Mouse (Mus musculus): ENCODE data around the gene Olfml3. TPM values are rescaled to one million over a fixed set of nuclear protein-coding genes. Genes with fewer than 3 reads are reported as not detected.

Gene Olfml3
- polyA plus RNA-seq, 1 experiment from 2014 or later, result 5.6 TPM

DNA sequence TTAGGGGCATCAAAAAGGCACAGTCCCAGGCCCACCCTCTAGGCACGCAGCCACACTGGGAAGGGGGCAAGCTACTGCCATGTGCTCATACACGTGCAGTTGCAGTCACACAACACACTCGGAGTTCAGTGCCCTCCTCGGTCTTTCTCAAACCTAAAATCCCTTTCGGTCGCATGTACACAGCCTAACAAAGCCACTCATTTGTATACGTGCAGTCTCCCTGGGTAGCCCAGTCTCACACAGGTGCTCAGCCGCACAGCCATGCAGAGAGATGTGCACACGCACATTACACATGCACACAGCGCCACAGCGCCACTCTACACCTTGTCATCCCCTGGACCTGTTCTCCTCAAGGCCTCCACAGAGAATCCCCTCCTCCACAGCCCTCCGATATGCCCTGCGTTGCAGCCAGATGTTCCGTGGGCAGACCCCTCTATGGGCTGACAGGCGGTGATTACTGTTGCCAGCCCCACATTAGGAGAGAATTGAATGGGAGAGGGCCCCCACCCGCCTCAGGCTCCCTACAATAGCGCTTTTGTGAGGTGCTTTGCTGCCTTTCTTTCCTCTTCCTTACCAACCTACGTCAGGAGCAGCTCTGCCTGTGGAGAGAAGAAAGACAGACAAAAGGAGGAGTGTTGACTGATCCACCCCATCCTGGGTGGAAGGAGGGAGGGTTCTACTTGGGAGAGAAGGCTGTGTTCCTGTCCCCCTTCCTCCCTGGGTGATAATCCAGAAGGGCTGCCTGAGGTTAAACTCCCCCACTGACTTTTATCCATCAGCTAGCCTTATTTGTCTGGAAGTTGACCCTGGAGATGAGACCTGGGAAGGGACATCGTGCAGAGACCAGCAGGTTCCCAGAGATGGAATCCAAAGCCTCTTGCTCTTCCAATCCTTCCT is 3.8 kb downstream of the Olfml3 start:
- Histone ChIP-seq H3K36me3 (ENCODE audit: control insufficient read depth, insufficient read depth, low read length) (no peaks in the 10 kb centered on the region), H3K4me2 (ENCODE audit: low read length) (peak overlapping the region; percentile 44), H3K4me3 (ENCODE audit: low read depth, low read length) (no peak overlapping the region), H3K9me3 (replicated peaks; ENCODE audit: control insufficient read depth, low read length) (no peaks in the 10 kb centered on the region), H3K27ac (ENCODE audit: low read depth, low read length) (peak overlapping the region; percentile 40; the same call in 1 of the 2 replicates), H3K27me3 (replicated peaks; ENCODE audit: control insufficient read depth, insufficient read depth, low read length) (no peaks in the 10 kb centered on the region), H3K9ac (ENCODE audit: low read length) (peak overlapping the region; percentile 41), H3K4me1 (ENCODE audit: control insufficient read depth, insufficient read depth, low read length) (peaks cover 42% of the 10 kb centered on the region)
- WGBS, result 3% methylated on average over 19 of the region's 19 CpGs
- ATAC-seq (peak; percentile 75), DNase-seq (ENCODE audit: low spot score) (peak; percentile 74)

DNA sequence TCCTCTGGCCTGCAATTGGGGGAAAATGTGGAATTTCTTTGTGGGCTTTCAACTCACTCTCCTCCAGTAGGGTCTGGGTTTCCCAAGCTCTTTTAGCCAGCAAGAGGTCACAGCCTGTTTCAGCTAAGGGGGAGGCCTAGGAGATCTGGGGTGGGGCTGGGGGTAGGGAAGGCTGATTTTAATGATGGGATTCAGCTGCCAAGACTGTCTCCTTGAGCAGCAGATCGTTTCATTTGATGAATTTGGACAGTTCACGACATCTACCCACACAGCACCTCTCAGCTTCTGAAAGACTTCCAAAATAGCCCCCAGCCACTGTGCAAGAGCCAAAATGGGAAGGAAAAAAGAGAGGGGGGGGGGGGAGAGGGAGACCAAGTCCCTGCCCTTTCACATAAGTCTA is 4.6 kb downstream of the Olfml3 start:
- DNase-seq (ENCODE audit: low spot score) (peak; percentile 28), ATAC-seq (no peak)
- no peak overlapping the region for H3K9ac ChIP-seq (ENCODE audit: low read length)
- H3K27ac ChIP-seq (ENCODE audit: low read depth, low read length), result 0 out of 2 replicates have a peak overlapping the region, but pooled peaks have one; percentile 3
- no peaks in the 10 kb centered on the region for H3K36me3 ChIP-seq (ENCODE audit: control insufficient read depth, insufficient read depth, low read length)
- WGBS, result 9% methylated on average over 2 of the region's 2 CpGs
- no peaks in the 10 kb centered on the region for H3K9me3 ChIP-seq (replicated peaks; ENCODE audit: control insufficient read depth, low read length)
- H3K4me2 ChIP-seq (ENCODE audit: low read length), result no peak overlapping the region
- peaks cover 42% of the 10 kb centered on the region for H3K4me1 ChIP-seq (ENCODE audit: control insufficient read depth, insufficient read depth, low read length)
- H3K27me3 ChIP-seq (replicated peaks; ENCODE audit: control insufficient read depth, insufficient read depth, low read length), result no peaks in the 10 kb centered on the region
- H3K4me3 ChIP-seq (ENCODE audit: low read depth, low read length), result no peak overlapping the region

GRCm38 (mm10) chr3:103732116-103732515 is 5.7 kb downstream of the Olfml3 start:
- no peak for DNase-seq (ENCODE audit: low spot score)
- no peak overlapping the region for H3K4me2 ChIP-seq (ENCODE audit: low read length)

DNA sequence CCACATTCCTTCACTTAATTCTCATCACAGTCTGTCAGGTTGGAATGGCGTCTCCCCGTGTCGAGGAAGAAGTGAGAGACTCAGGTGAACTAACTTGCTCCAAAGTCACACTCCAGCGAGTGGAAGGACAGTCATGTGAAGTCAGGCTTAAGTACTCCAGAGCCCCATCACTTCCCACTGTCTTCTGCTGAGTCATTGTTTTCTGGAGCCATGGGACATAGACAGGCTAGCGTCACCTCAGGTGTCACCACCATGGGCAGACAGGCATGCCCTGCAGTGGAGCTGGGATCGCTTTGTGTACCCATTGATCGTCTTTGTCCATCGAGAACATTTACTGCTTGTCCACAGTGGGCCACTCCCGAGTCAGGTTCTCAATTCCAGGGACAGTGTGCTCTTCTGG is 8.0 kb downstream of the Olfml3 start:
- no peak overlapping the region for H3K4me3 ChIP-seq (ENCODE audit: low read depth, low read length)
- H3K4me1 ChIP-seq (ENCODE audit: control insufficient read depth, insufficient read depth, low read length), result peaks cover 17% of the 10 kb centered on the region
- H3K27ac ChIP-seq (ENCODE audit: low read depth, low read length), result no peak overlapping the region
- no peak for ATAC-seq
- no peaks in the 10 kb centered on the region for H3K36me3 ChIP-seq (ENCODE audit: control insufficient read depth, insufficient read depth, low read length)
- H3K9me3 ChIP-seq (replicated peaks; ENCODE audit: control insufficient read depth, low read length), result no peaks in the 10 kb centered on the region
- no peaks in the 10 kb centered on the region for H3K27me3 ChIP-seq (replicated peaks; ENCODE audit: control insufficient read depth, insufficient read depth, low read length)
- DNase-seq (ENCODE audit: low spot score), result no peak
- no peak overlapping the region for H3K9ac ChIP-seq (ENCODE audit: low read length)
- WGBS, result 94% methylated on average over 9 of the region's 9 CpGs
- no peak overlapping the region for H3K4me2 ChIP-seq (ENCODE audit: low read length)

More at GRCm38 (mm10) chr3:103732116-103732515, 5.7 kb downstream of the Olfml3 start:
- WGBS, result 89% methylated on average over 3 of the region's 3 CpGs
- H3K27ac ChIP-seq (ENCODE audit: low read depth, low read length), result no peak overlapping the region
- H3K4me1 ChIP-seq (ENCODE audit: control insufficient read depth, insufficient read depth, low read length), result peaks cover 36% of the 10 kb centered on the region
- ATAC-seq, result no peak
- no peak overlapping the region for H3K4me3 ChIP-seq (ENCODE audit: low read depth, low read length)
- no peak overlapping the region for H3K9ac ChIP-seq (ENCODE audit: low read length)
- H3K27me3 ChIP-seq (replicated peaks; ENCODE audit: control insufficient read depth, insufficient read depth, low read length), result no peaks in the 10 kb centered on the region
- no peaks in the 10 kb centered on the region for H3K36me3 ChIP-seq (ENCODE audit: control insufficient read depth, insufficient read depth, low read length)
- H3K9me3 ChIP-seq (replicated peaks; ENCODE audit: control insufficient read depth, low read length), result no peaks in the 10 kb centered on the region

DNA sequence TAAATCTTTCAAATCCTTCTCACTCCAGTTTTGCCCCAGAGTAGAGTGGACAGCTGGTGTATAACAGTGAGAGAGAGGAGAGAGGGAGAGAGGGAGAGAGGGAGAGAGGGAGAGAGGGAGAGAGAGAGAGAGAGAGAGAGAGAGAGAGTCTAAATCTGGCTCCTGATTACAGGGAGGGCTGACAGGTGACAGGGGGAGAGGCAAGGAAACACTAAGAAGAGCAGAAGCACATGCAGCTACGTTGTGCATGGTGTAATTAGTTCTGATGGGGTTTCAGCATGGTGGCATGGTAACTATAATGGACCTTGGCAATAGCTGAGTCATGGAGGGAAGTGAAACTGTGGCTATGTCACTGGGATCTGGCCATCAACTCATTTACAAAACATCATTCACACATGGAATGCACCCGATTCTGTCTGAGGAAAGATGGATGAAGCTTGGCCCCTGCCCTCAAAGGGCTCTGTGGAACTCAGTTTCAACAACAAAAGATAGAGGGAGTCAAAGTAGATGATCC is 9.9 kb downstream of the Olfml3 start:
- 64% methylated on average over 2 of the region's 2 CpGs for WGBS
- no peaks in the 10 kb centered on the region for H3K27me3 ChIP-seq (replicated peaks; ENCODE audit: control insufficient read depth, insufficient read depth, low read length)
- no peak for ATAC-seq

GRCm38 (mm10) chr3:103726642-103727041 is 11.2 kb downstream of the Olfml3 start:
- no peak for ATAC-seq
- Histone ChIP-seq H3K36me3 (ENCODE audit: control insufficient read depth, insufficient read depth, low read length) (no peaks in the 10 kb centered on the region), H3K4me1 (ENCODE audit: control insufficient read depth, insufficient read depth, low read length) (no peaks in the 10 kb centered on the region), H3K27ac (ENCODE audit: low read depth, low read length) (no peak overlapping the region), H3K4me3 (ENCODE audit: low read depth, low read length) (no peak overlapping the region), H3K4me2 (ENCODE audit: low read length) (no peak overlapping the region), H3K9me3 (replicated peaks; ENCODE audit: control insufficient read depth, low read length) (no peaks in the 10 kb centered on the region), H3K27me3 (replicated peaks; ENCODE audit: control insufficient read depth, insufficient read depth, low read length) (no peaks in the 10 kb centered on the region), H3K9ac (ENCODE audit: low read length) (no peak overlapping the region)
- WGBS, result 58% methylated on average over 3 of the region's 3 CpGs
- DNase-seq (ENCODE audit: low spot score), result no peak

More for the DNA sequence above, 9.9 kb downstream of the Olfml3 start:
- Histone ChIP-seq H3K4me1 (ENCODE audit: control insufficient read depth, insufficient read depth, low read length) (peaks cover 3% of the 10 kb centered on the region; the same call in 1 of the 2 replicates), H3K27ac (ENCODE audit: low read depth, low read length) (no peak overlapping the region), H3K4me2 (ENCODE audit: low read length) (no peak overlapping the region), H3K9ac (ENCODE audit: low read length) (no peak overlapping the region), H3K9me3 (replicated peaks; ENCODE audit: control insufficient read depth, low read length) (no peaks in the 10 kb centered on the region), H3K4me3 (ENCODE audit: low read depth, low read length) (no peak overlapping the region), H3K36me3 (ENCODE audit: control insufficient read depth, insufficient read depth, low read length) (no peaks in the 10 kb centered on the region)
- no peak for DNase-seq (ENCODE audit: low spot score)

DNA sequence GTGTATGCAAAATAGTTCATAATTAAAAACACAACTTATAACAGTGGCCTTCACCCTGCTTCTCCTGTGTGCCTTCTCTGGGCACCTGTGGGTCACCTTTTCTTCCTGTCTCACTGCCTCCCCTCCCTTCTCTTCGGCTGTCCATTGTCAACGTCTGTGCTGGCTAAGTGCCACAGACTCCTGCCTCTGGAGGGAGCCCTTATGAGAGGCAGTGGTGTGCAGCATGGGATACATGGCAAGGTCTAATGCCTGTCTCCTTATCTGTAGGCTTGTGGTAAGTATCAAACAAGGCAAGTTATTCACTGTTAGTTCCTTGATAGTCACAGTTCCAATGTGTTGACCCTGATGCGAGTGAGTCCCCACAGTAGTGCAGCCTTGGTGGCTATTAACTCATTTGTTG is 13.7 kb downstream of the Olfml3 start:
- 47% methylated on average over 3 of the region's 3 CpGs for WGBS
- Histone ChIP-seq H3K4me3 (ENCODE audit: low read depth, low read length) (no peak overlapping the region), H3K36me3 (ENCODE audit: control insufficient read depth, insufficient read depth, low read length) (no peaks in the 10 kb centered on the region), H3K9ac (ENCODE audit: low read length) (no peak overlapping the region), H3K27me3 (replicated peaks; ENCODE audit: control insufficient read depth, insufficient read depth, low read length) (no peaks in the 10 kb centered on the region), H3K27ac (ENCODE audit: low read depth, low read length) (no peak overlapping the region), H3K9me3 (replicated peaks; ENCODE audit: control insufficient read depth, low read length) (no peaks in the 10 kb centered on the region), H3K4me2 (ENCODE audit: low read length) (no peak overlapping the region), H3K4me1 (ENCODE audit: control insufficient read depth, insufficient read depth, low read length) (no peaks in the 10 kb centered on the region)
- no peak for DNase-seq (ENCODE audit: low spot score)
- ATAC-seq, result no peak

DNA sequence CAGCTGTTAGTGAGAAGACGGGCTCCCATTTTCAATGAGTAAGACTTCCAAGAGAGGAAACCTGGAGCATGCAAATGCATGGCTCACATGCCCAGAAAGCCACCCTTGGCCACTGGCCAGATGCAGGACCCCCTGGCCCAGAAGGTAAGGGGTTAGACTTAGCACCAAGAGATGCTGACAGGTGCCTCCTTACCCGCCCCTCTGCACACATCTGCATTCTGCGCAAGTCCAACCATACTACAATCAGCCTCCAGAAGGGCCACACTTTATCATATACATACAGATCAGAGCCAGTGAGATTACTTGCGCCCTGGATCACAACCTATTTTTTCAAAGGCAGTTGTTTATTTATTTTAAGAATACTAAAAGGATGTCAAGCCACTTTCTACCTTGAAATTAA is 19.1 kb downstream of the Olfml3 start:
- Histone ChIP-seq H3K36me3 (ENCODE audit: control insufficient read depth, insufficient read depth, low read length) (no peaks in the 10 kb centered on the region), H3K4me2 (ENCODE audit: low read length) (no peak overlapping the region), H3K4me1 (ENCODE audit: control insufficient read depth, insufficient read depth, low read length) (peaks cover 3% of the 10 kb centered on the region; the same call in 1 of the 2 replicates), H3K9me3 (replicated peaks; ENCODE audit: control insufficient read depth, low read length) (no peaks in the 10 kb centered on the region), H3K27ac (ENCODE audit: low read depth, low read length) (no peak overlapping the region), H3K9ac (ENCODE audit: low read length) (no peak overlapping the region), H3K27me3 (replicated peaks; ENCODE audit: control insufficient read depth, insufficient read depth, low read length) (no peaks in the 10 kb centered on the region), H3K4me3 (ENCODE audit: low read depth, low read length) (no peak overlapping the region)
- DNase-seq (ENCODE audit: low spot score), result no peak
- ATAC-seq, result no peak
- WGBS, result 83% methylated on average over 4 of the region's 4 CpGs

Data from forebrain, embryonic 14.5 days (tissue).